Mouse (Mus musculus) stomach, postnatal 0 days (tissue): Measurements from ENCODE around the gene Dnajc27. TPM values are rescaled to one million over a fixed set of nuclear protein-coding genes. Genes with fewer than 3 reads are reported as not detected.

Experiments
- ATAC-seq: fragments of 200-750 bp; cut with Nextera tagmentation; 2 replicates; pipeline ENCODE4 v1.8.0; 2017; ENCODE audit not compliant: low FRiP score, low TSS enrichment
- DNase-seq: peaks from one replicate; pipeline ENCODE4 v3.0.0-alpha.2; 2016; ENCODE audit warnings: low spot score
- H3K27ac ChIP-seq: fragments of 300-500 bp; sonication (generic); replicated peaks from 2 replicates; pipeline ENCODE4 v1.5.1; 2014; ENCODE audit warnings: mild to moderate bottlenecking, control low read depth
- H3K27me3 ChIP-seq: fragments of 300-500 bp; sonication (generic); 2 replicates; pipeline ENCODE4 v1.6.1; 2014; ENCODE audit warnings: low read length; ENCODE audit not compliant: control insufficient read depth, insufficient read depth
- H3K36me3 ChIP-seq: fragments of 300-500 bp; sonication (generic); 2 replicates; pipeline ENCODE4 v1.6.1; 2014; ENCODE audit warnings: low read length, mixed read lengths; ENCODE audit not compliant: control insufficient read depth, insufficient read depth
- H3K4me1 ChIP-seq: fragments of 300-500 bp; sonication (generic); replicated peaks from 2 replicates; pipeline ENCODE4 v1.6.1; 2014; ENCODE audit warnings: antibody characterized with exemption; ENCODE audit not compliant: control insufficient read depth, insufficient read depth
- H3K4me2 ChIP-seq: fragments of 300-500 bp; sonication (generic); replicated peaks from 2 replicates; pipeline ENCODE4 v1.6.1; 2014; ENCODE audit warnings: low read depth, mild to moderate bottlenecking, control low read depth, moderate library complexity
- H3K4me3 ChIP-seq: fragments of 300-500 bp; sonication (generic); 2 replicates; pipeline ENCODE4 v1.5.1; 2014; ENCODE audit warnings: low read depth, low read length, control low read depth
- H3K9ac ChIP-seq: fragments of 300-500 bp; sonication (generic); 2 replicates; pipeline ENCODE4 v1.6.1; 2014; ENCODE audit warnings: mild to moderate bottlenecking, low read length, control low read depth, mixed read lengths
- H3K9me3 ChIP-seq: fragments of 300-500 bp; sonication (generic); 2 replicates; pipeline ENCODE4 v1.6.1; 2016; ENCODE audit warnings: low read length; ENCODE audit not compliant: control insufficient read depth
- CTCF ChIP-seq: IDR thresholded peaks from 2 replicates; pipeline ENCODE4 v1.5.1; 2016; ENCODE audit warnings: antibody characterized with exemption, low read depth, mild to moderate bottlenecking, moderate library complexity
- EP300 ChIP-seq: optimal IDR thresholded peaks from 2 replicates; pipeline ENCODE3; 2016; ENCODE audit warnings: antibody characterized with exemption
- WGBS: fragments of 180-500 bp; shearing (Covaris S2); extraction: QIAGEN DNeasy Blood & Tissue Kit; methylation state at CpG from one replicate; pipeline ENCODE4 v1.1.7; 2014; 5-methylcytosine and 5-hydroxymethylcytosine counted together
- polyA plus RNA-seq: library from polyadenylated mRNA; unstranded; fragments of >200 nt; fragmentation: Nextera tagmentation; extraction: Ambion mirVana; gene quantifications from 2 replicates; pipeline ENCODE4 v1.2.1, GENCODE M21; 2015

Dnajc27 gene
- polyA plus RNA-seq = 1.6 and 1.7 TPM in 2 replicates

GRCm38 (mm10) chr12:4082132-4083001, at the start of gene Dnajc27:
Gene Dnajc27 (plus strand): TSS chr12:4082583.
- Histone ChIP-seq H3K4me3 (peak within 1 kb of the TSS; percentile 51), H3K9ac (peak within 1 kb of the TSS; percentile 66), H3K9me3 (no peaks in the 10 kb centered on the region), H3K4me1 (no peaks in the 10 kb centered on the region), H3K27me3 (no peaks in the 10 kb centered on the region), H3K4me2 (peak within 1 kb of the TSS; percentile 58), H3K36me3 (no peaks in the 10 kb centered on the region), H3K27ac (peak within 1 kb of the TSS; percentile 90)
- TF ChIP-seq CTCF (no peak), EP300 (peak; percentile 95)
- ATAC-seq = peak; percentile 96
- DNase-seq = peak; percentile 88
- 5% methylated on average over 59 of the region's 59 CpGs for WGBS

DNA sequence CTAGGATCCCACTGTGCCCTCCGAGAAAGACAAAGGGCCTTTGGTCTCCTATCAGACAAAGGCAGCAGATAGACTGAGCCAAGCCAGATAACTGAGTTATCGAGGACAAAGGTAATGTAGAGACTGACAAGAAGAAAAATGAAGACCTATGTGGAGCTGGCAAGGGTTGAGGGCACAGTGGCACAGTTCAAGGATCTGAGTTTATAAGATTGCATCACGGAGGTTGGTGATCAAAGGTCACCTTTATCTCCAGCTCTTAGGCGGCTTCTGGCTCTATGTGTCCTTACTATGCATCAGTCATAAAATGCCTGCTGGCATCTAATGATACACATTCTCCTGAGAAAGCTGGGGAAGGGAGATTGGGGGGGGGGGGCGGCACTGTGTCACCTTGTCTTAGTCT, 46.2 kb upstream of the Dnajc27 start:
- no peak overlapping the region for H3K4me2 ChIP-seq
- peaks cover 2% of the 10 kb centered on the region; the same call in 1 of the 2 replicates for H3K4me1 ChIP-seq
- no peak overlapping the region for H3K27ac ChIP-seq
- no peak overlapping the region for H3K9ac ChIP-seq
- 81% methylated on average over 5 of the region's 5 CpGs for WGBS
- no peak for TF ChIP-seq EP300
- TF ChIP-seq CTCF = no peak
- no peaks in the 10 kb centered on the region for H3K36me3 ChIP-seq
- ATAC-seq = no peak
- DNase-seq = no peak
- no peak overlapping the region for H3K4me3 ChIP-seq
- H3K27me3 ChIP-seq = no peaks in the 10 kb centered on the region
- H3K9me3 ChIP-seq = no peaks in the 10 kb centered on the region

GRCm38 (mm10) chr12:4037511-4037910, 44.9 kb upstream of the Dnajc27 start:
- no peak for ATAC-seq
- no peaks in the 10 kb centered on the region for H3K9me3 ChIP-seq

GRCm38 (mm10) chr12:4038061-4039041, 44.0 kb upstream of the Dnajc27 start, which contains the start of gene Efr3b:
Gene Efr3b (minus strand): TSS chr12:4038915.
- Histone ChIP-seq H3K9me3 (no peaks in the 10 kb centered on the region), H3K36me3 (no peaks in the 10 kb centered on the region), H3K4me1 (peaks cover 2% of the 10 kb centered on the region; the same call in 1 of the 2 replicates), H3K4me2 (peak within 1 kb of the TSS; percentile 99), H3K4me3 (peak within 1 kb of the TSS; percentile 62), H3K27ac (no peak within 1 kb of the TSS), H3K9ac (peak within 1 kb of the TSS; percentile 67), H3K27me3 (no peaks in the 10 kb centered on the region)
- TF ChIP-seq EP300 (no peak), CTCF (peak; percentile 39; the same call in 1 of the 2 replicates)
- ATAC-seq (peak; percentile 96), DNase-seq (peak; percentile 87)
- under 1% methylated on average over 71 of the region's 78 CpGs for WGBS

More at GRCm38 (mm10) chr12:4037511-4037910, 44.9 kb upstream of the Dnajc27 start:
- Histone ChIP-seq H3K36me3 (no peaks in the 10 kb centered on the region), H3K27ac (no peak overlapping the region), H3K9ac (no peak overlapping the region), H3K4me1 (peaks cover 2% of the 10 kb centered on the region; the same call in 1 of the 2 replicates), H3K4me3 (0 out of 2 replicates have a peak overlapping the region, but pooled peaks have one; percentile 62), H3K4me2 (peak overlapping the region; percentile 99), H3K27me3 (no peaks in the 10 kb centered on the region)
- DNase-seq = no peak
- 35% methylated on average over 5 of the region's 5 CpGs for WGBS
- TF ChIP-seq EP300 (no peak), CTCF (no peak)

DNA sequence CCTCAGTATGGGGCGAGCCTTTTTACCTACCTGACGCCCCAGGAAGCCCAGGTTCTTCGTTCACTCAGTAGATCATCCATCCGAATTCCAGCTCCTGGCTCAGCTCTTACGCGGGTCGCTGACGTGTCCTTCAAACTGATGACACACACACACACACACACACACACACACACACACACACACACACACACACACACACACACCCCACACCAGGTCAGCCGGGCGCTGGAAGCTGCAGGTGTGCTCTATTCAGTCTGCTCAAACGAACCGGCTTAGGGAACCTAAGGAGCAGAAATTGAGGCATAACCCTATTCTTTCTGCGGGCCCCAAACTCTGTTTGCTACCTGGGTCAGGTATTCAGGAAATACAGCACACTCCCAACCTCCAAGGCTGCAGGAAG, 43.3 kb upstream of the Dnajc27 start:
- Histone ChIP-seq H3K4me1 (peaks cover 2% of the 10 kb centered on the region; the same call in 1 of the 2 replicates), H3K9me3 (no peaks in the 10 kb centered on the region), H3K9ac (peak overlapping the region; percentile 67; the same call in 1 of the 2 replicates), H3K36me3 (no peaks in the 10 kb centered on the region), H3K4me3 (peak overlapping the region; percentile 62), H3K4me2 (peak overlapping the region; percentile 99), H3K27me3 (no peaks in the 10 kb centered on the region), H3K27ac (no peak overlapping the region)
- 1% methylated on average over 11 of the region's 13 CpGs for WGBS
- no peak for ATAC-seq
- TF ChIP-seq EP300 (no peak), CTCF (no peak)
- no peak for DNase-seq
